26 mouse cellular contexts compared by ENCODE assay signal in genomic region chr2:36040872-36041271, GRCm38 (mm10). TPM values are rescaled to one million over a fixed set of nuclear protein-coding genes. Genes with fewer than 3 reads are reported as not detected.
DNase-seq lines count a peak whose midpoint lies in the region; ATAC-seq and TF ChIP-seq lines count a peak whose summit lies in the region.
"Had no signal": no experiment of that assay in that cellular context is flagged by ENCODE, and none has a peak within 500 bp of the region (broad histone marks: within the 10 kb centered on the region; RNA-seq: fewer than 3 reads in every experiment).

No protein-coding gene starts in this region.

- H3K9ac ChIP-seq in heart, adult 2 months (ENCODE audit: low read depth, low read length): no peak overlapping the region
- no peak overlapping the region for H3K9ac ChIP-seq in kidney, embryonic 14.5 days (ENCODE audit: low read depth, low read length)
- no peak overlapping the region for H3K9ac ChIP-seq in CH12.LX (ENCODE audit: insufficient read depth, low read depth)
- H3K9ac ChIP-seq: lung, embryonic 14.5 days had no signal

- in situ Hi-C loops in CH12.LX (cut with MboI; ENCODE audit: low pct_ligation_motif_present, low pct_unique_long_range_greater_than_20kb, low sequenced_read_pairs): no loop called here

- no peak for TF ChIP-seq CTCF in heart, adult 2 months (IDR thresholded peaks at IDR 0.05)
- TF ChIP-seq CTCF in CH12.LX (conservative IDR thresholded peaks at IDR 0.05 in 1 of 2, IDR thresholded peaks at IDR 0.05 in 1 of 2; ENCODE audit: low read depth in 2 of 2, low read length in 2 of 2): no peak

- dilution Hi-C loops in CH12.LX (cut with MboI; ENCODE audit: extremely low pct_ligation_motif_present, extremely low pct_unique_long_range_greater_than_20kb, low sequenced_read_pairs): no loop called here

- peaks cover 2% of the 10 kb centered on the region for H3K79me2 ChIP-seq in heart, adult 2 months (replicated peaks; ENCODE audit: control insufficient read depth, insufficient read depth, low read length)
- peaks cover 7% of the 10 kb centered on the region for H3K79me2 ChIP-seq in CH12.LX (replicated peaks; ENCODE audit: control insufficient read depth, extremely low read depth, insufficient read depth, poor library complexity, severe bottlenecking)

- intact Hi-C loops in heart, adult 2 months (cut with DNase I): no loop called here

- ATAC-seq in kidney, embryonic 14.5 days (ENCODE audit: low FRiP score, low TSS enrichment): no peak
- 0 out of 2 replicates have a peak, but pooled peaks have one; percentile 51 for ATAC-seq in megakaryocyte, adult 5-6 weeks (ENCODE audit: poor library complexity, severe bottlenecking)
- ATAC-seq: activated CD4-positive, CD25-positive, alpha-beta regulatory T cell, adult 4 months; forebrain, embryonic 14.5 days; hindbrain, postnatal 0 days had no signal

- no peak overlapping the region for H3K4me3 ChIP-seq in heart, adult 2 months
- H3K4me3 ChIP-seq in kidney, embryonic 14.5 days (ENCODE audit: low read length): no peak overlapping the region
- no peak overlapping the region for H3K4me3 ChIP-seq in CH12.LX (replicated peaks in 1 of 3; ENCODE audit: low read depth in 2 of 3, low read length in 2 of 3, poor library complexity in 1 of 3)
- H3K4me3 ChIP-seq: left cerebral cortex, adult 2 months; midbrain, embryonic 10.5 days had no signal

- no peak for TF ChIP-seq RAD21 in CH12.LX (IDR thresholded peaks at IDR 0.05; ENCODE audit: low read depth, low read length)

- TF ChIP-seq EP300 in heart, adult 2 months (IDR thresholded peaks at IDR 0.05; ENCODE audit: insufficient read depth, low read depth, low read length): no peak
- TF ChIP-seq EP300 in CH12.LX (IDR thresholded peaks at IDR 0.05; ENCODE audit: low read length): no peak

- no peak for TF ChIP-seq POLR2A in heart, adult 2 months (IDR thresholded peaks at IDR 0.05; ENCODE audit: insufficient read depth, low read depth, low read length)
- no peak for TF ChIP-seq POLR2A in CH12.LX (IDR thresholded peaks at IDR 0.05; ENCODE audit: low read depth, low read length)

- no peak overlapping the region for H3K4me2 ChIP-seq in kidney, embryonic 14.5 days (replicated peaks; ENCODE audit: low read depth, low read length)
- no peak overlapping the region for H3K4me2 ChIP-seq in CH12.LX (ENCODE audit: insufficient read depth, low read depth, poor library complexity, severe bottlenecking)
- H3K4me2 ChIP-seq: lung, embryonic 14.5 days had no signal

- peaks cover 30% of the 10 kb centered on the region for H3K4me1 ChIP-seq in heart, adult 2 months (ENCODE audit: control insufficient read depth, insufficient read depth, low read length)
- 0 out of 2 replicates have a peak, but pooled peaks cover 8% of the 10 kb centered on the region for H3K4me1 ChIP-seq in kidney, embryonic 14.5 days (ENCODE audit: control insufficient read depth, insufficient read depth, low read length)
- peaks cover 0 to 16% of the 10 kb centered on the region in 2 experiments; a peak in 2 of 4 replicates for H3K4me1 ChIP-seq in CH12.LX (ENCODE audit: control insufficient read depth in 1 of 2, insufficient read depth in 2 of 2)
- H3K4me1 ChIP-seq: midbrain, embryonic 10.5 days had no signal

- no peaks in the 10 kb centered on the region for H3K9me3 ChIP-seq in kidney, embryonic 14.5 days (ENCODE audit: control insufficient read depth, low read length)
- no peaks in the 10 kb centered on the region for H3K9me3 ChIP-seq in CH12.LX (replicated peaks; ENCODE audit: low read length)
- H3K9me3 ChIP-seq: midbrain, embryonic 10.5 days had no signal

- WGBS in heart, adult 2 months: 33% methylated on average over 1 of the region's 1 CpGs
- WGBS in kidney, embryonic 14.5 days: 61% methylated on average over 1 of the region's 1 CpGs

- no peaks in the 10 kb centered on the region for H3K27me3 ChIP-seq in heart, adult 2 months (ENCODE audit: control insufficient read depth, insufficient read depth, low read length)
- H3K27me3 ChIP-seq in kidney, embryonic 14.5 days (ENCODE audit: control insufficient read depth, insufficient read depth, low read length): no peaks in the 10 kb centered on the region
- H3K27me3 ChIP-seq in CH12.LX (replicated peaks): no peaks in the 10 kb centered on the region

- H3K36me3 ChIP-seq in heart, adult 2 months (ENCODE audit: control insufficient read depth, insufficient read depth, low read length): peaks cover 63% of the 10 kb centered on the region
- H3K36me3 ChIP-seq in kidney, embryonic 14.5 days (ENCODE audit: control insufficient read depth, insufficient read depth, low read length): peaks cover 50% of the 10 kb centered on the region
- H3K36me3 ChIP-seq in CH12.LX (replicated peaks in 1 of 2; ENCODE audit: control insufficient read depth in 1 of 2, insufficient read depth in 1 of 2, low read length in 1 of 2): peaks cover 38 to 86% of the 10 kb centered on the region in 2 experiments

- peak overlapping the region; percentile 48 for H3K27ac ChIP-seq in heart, adult 2 months
- H3K27ac ChIP-seq in kidney, embryonic 14.5 days (ENCODE audit: low read depth, low read length): no peak overlapping the region
- H3K27ac ChIP-seq in CH12.LX (ENCODE audit: insufficient read depth, low read depth): no peak overlapping the region
- H3K27ac ChIP-seq: hindbrain, postnatal 0 days; left cerebral cortex, adult 2 months; midbrain, embryonic 10.5 days; stomach, postnatal 0 days had no signal

- DNase-seq in heart, adult 2 months: no peak
- no peak for DNase-seq in heart, adult 11 months
- peak; percentile 35 for DNase-seq in kidney, postnatal 10 days
- DNase-seq in CH12.LX (ENCODE audit: extremely low read depth): peak; percentile 18
- DNase-seq in neural tube, embryonic 10.5 days (ENCODE audit: extremely low spot score, low spot score): no peak
- DNase-seq in adrenal gland, postnatal 25 days: no peak
- DNase-seq: adrenal gland, postnatal 14 days; cerebellum, adult 18-20 months; cerebellum, postnatal 25 days; heart, postnatal 36 days; kidney, adult 18-20 months; layer of hippocampus, adult 9-11 months; left cerebral cortex, postnatal 4 days; liver; lung, embryonic 14.5 days; lung, postnatal 36 days; right cerebral cortex, postnatal 4 days had no signal

TF ChIP-seq in CH12.LX, 34 proteins besides CTCF, POLR2A, EP300 and RAD21:
- TF ChIP-seq NELFE (IDR thresholded peaks at IDR 0.05; ENCODE audit: low read depth, low read length) (no peak), MYC (IDR thresholded peaks at IDR 0.05; ENCODE audit: low read depth, low read length) (no peak), ZMIZ1 (IDR thresholded peaks at IDR 0.05; ENCODE audit: low read depth, low read length) (no peak), IRF4 (IDR thresholded peaks at IDR 0.05; ENCODE audit: low read depth, low read length) (no peak), HCFC1 (IDR thresholded peaks at IDR 0.05; ENCODE audit: low read depth, low read length) (no peak), UBTF (IDR thresholded peaks at IDR 0.05; ENCODE audit: low read depth, low read length) (no peak), TBP (conservative IDR thresholded peaks at IDR 0.05; ENCODE audit: low read depth, low read length) (no peak), MAX (IDR thresholded peaks at IDR 0.05; ENCODE audit: low read length) (no peak), MAZ (IDR thresholded peaks at IDR 0.05; ENCODE audit: low read depth, low read length) (no peak), MXI1 (IDR thresholded peaks at IDR 0.05; ENCODE audit: low read depth, low read length) (no peak)

RNA-seq across cellular contexts. Expression of gene Ndufa8, which starts 8.3 kb away (rescaled TPM):
- total RNA-seq in heart, adult 2 months (2021): 100 to 1,000 TPM; 605 to 690 TPM
- polyA plus RNA-seq in heart, adult 2 months (2012; rRNA removed): 406 and 431 TPM in 2 replicates
- 238 and 244 TPM in 2 replicates for polyA plus RNA-seq in kidney, embryonic 14.5 days (2014; fragmentation: Nextera tagmentation; extraction: Ambion mirVana)
- total RNA-seq in CH12.LX (2012; rRNA removed) (119 and 121 TPM in 2 replicates), CH12.LX (2014; rRNA removed) (111 and 124 TPM in 2 replicates)
- 179 and 203 TPM in 2 replicates for polyA plus RNA-seq in CH12.LX (2012; ENCODE audit: insufficient read length, low read depth)
- total RNA-seq in megakaryocyte, adult 5-6 weeks (2015): 87.6 and 88.1 TPM in 2 replicates
- total RNA-seq in megakaryocyte, adult 5-6 weeks (2017): 35.7 and 48.5 TPM in 2 replicates
- 178 and 189 TPM in 2 replicates for total RNA-seq in adrenal gland, postnatal 25 days (2021)

RNA-seq across cellular contexts. Expression of gene Morn5, which starts 8.4 kb away (rescaled TPM):
- not detected for total RNA-seq in heart, adult 2 months (2021)
- 0.61 and 0.73 TPM in 2 replicates for polyA plus RNA-seq in heart, adult 2 months (2012; rRNA removed)
- polyA plus RNA-seq in kidney, embryonic 14.5 days (2014; fragmentation: Nextera tagmentation; extraction: Ambion mirVana): 0.87 TPM in 1 of 2 replicates, not detected in the other
- total RNA-seq in CH12.LX (2012; rRNA removed) (0.21 TPM in 1 of 2 replicates, not detected in the other), CH12.LX (2014; rRNA removed) (0.38 TPM in 1 of 2 replicates, not detected in the other)
- not detected in 2 replicates for polyA plus RNA-seq in CH12.LX (2012; ENCODE audit: insufficient read length, low read depth)
- total RNA-seq in megakaryocyte, adult 5-6 weeks (2015): 0.25 TPM in 1 of 2 replicates, not detected in the other
- not detected in 2 replicates for total RNA-seq in megakaryocyte, adult 5-6 weeks (2017)
- total RNA-seq in adrenal gland, postnatal 25 days (2021): not detected in 2 replicates
- total RNA-seq: adrenal gland, postnatal 14 days; heart, postnatal 36 days; hindbrain, postnatal 0 days had no signal
- polyA plus RNA-seq: activated CD4-positive, CD25-positive, alpha-beta regulatory T cell, adult 4 months; neural tube, embryonic 11.5 days; stomach, postnatal 0 days had no signal

Comparison
In these comparisons a context has a peak if more than half of its experiments do, and no peak if none do; other contexts are left out.
1. DNase-seq: peak in kidney, postnatal 10 days (single experiment) and CH12.LX (single experiment); none in heart, adult 2 months (0 of 2), heart, adult 11 months (single experiment), neural tube, embryonic 10.5 days (single experiment) and adrenal gland, postnatal 25 days (single experiment).